Mouse (Mus musculus) forebrain, embryonic 12.5 days (tissue): ENCODE measurements around the gene Slc25a44. TPM values are rescaled to one million over a fixed set of nuclear protein-coding genes. Genes with fewer than 3 reads are reported as not detected.
A peak's percentile ranks its signal among the peaks of the same experiment; 100 is the strongest.
"Not testable (repeated sequence)": the region's sequence is repeated elsewhere in the genome, so short reads cannot be mapped to it uniquely, and the experiment has no call there.

ENCODE experiments used
- ATAC-seq: fragments of 200-750 bp; cut with Nextera tagmentation; 2 replicates; pipeline ENCODE4 v1.8.0; 2017; ENCODE audit warnings: moderate TSS enrichment; ENCODE audit not compliant: low FRiP score
- H3K27ac ChIP-seq: fragments of 300-500 bp; sonication (generic); 2 replicates; pipeline ENCODE4 v1.5.1; 2016; ENCODE audit warnings: mild to moderate bottlenecking
- H3K27me3 ChIP-seq: fragments of 300-500 bp; sonication (generic); 2 replicates; pipeline ENCODE4 v1.6.1; 2016; ENCODE audit warnings: mild to moderate bottlenecking
- H3K36me3 ChIP-seq: fragments of 300-500 bp; sonication (generic); replicated peaks from 2 replicates; pipeline ENCODE4 v1.6.1; 2016; ENCODE audit warnings: mild to moderate bottlenecking
- H3K4me1 ChIP-seq: fragments of 300-500 bp; sonication (generic); 2 replicates; pipeline ENCODE4 v1.6.1; 2016
- H3K4me2 ChIP-seq: fragments of 300-500 bp; sonication (generic); 2 replicates; pipeline ENCODE4 v1.6.1; 2016; ENCODE audit warnings: mild to moderate bottlenecking, moderate library complexity
- H3K4me3 ChIP-seq: fragments of 300-500 bp; sonication (generic); replicated peaks from 2 replicates; pipeline ENCODE4 v1.5.1; 2016; ENCODE audit warnings: mild to moderate bottlenecking
- H3K9ac ChIP-seq: fragments of 300-500 bp; sonication (generic); 2 replicates; pipeline ENCODE4 v1.6.1; 2016; ENCODE audit warnings: mild to moderate bottlenecking
- H3K9me3 ChIP-seq: fragments of 300-500 bp; sonication (generic); 2 replicates; pipeline ENCODE4 v1.6.1; 2016
- WGBS: fragments of 180-500 bp; shearing (Covaris S2); methylation state at CpG from one replicate; pipeline ENCODE4 v1.1.7; 2016; 5-methylcytosine and 5-hydroxymethylcytosine counted together
- polyA plus RNA-seq: library from polyadenylated mRNA; unstranded; fragments of >200 nt; fragmentation: Nextera tagmentation; extraction: Ambion mirVana; gene quantifications from 2 replicates; pipeline ENCODE4 v1.2.1, GENCODE M21; 2016

The Slc25a44 gene
- polyA plus RNA-seq, 1 experiment from 2014 or later = 22.7 TPM

GRCm38 (mm10) chr3:88375750-88376626 lies 49.0 kb downstream of the Slc25a44 start:
- ATAC-seq = peak; percentile 94
- 9% methylated on average over 19 of the region's 19 CpGs for WGBS
- H3K9ac ChIP-seq = 0 out of 2 replicates have a peak overlapping the region, but pooled peaks have one; percentile 17
- peak overlapping the region; percentile 11; the same call in 1 of the 2 replicates for H3K4me3 ChIP-seq
- H3K36me3 ChIP-seq, H3K9me3 ChIP-seq, H3K4me1 ChIP-seq, H3K27me3 ChIP-seq: not testable (repeated sequence)
- H3K4me2 ChIP-seq = peak overlapping the region; percentile 38
- H3K27ac ChIP-seq = peak overlapping the region; percentile 81

DNA sequence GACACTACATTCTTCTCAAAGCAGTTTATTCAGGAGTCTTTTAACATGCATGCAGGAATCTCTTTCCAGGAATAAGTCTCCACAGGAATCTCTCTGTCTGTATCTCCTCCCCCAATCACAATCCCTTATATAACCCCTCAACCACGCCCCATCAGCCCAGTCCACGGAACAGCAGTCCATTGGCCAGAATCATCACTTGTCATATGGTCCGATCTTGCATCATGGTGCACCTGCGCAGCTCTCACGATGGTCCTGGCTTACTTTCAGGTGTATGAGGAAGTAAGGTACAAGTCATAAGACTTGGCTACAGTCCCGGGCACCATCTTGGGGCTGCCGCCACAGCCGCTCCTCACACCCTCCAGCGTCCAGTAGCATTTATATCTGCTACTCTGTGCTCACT lies 52.3 kb downstream of the Slc25a44 start, which contains the start of gene Bglap3:
Gene Bglap3, minus strand, starts transcription at position 101 of the 400 bp plus-strand sequence.
- not testable (repeated sequence) for H3K9me3 ChIP-seq, H3K36me3 ChIP-seq, H3K27ac ChIP-seq, H3K4me3 ChIP-seq, H3K4me1 ChIP-seq, H3K9ac ChIP-seq, ATAC-seq, H3K4me2 ChIP-seq, H3K27me3 ChIP-seq
- WGBS = 91% methylated on average over 9 of the region's 9 CpGs

DNA sequence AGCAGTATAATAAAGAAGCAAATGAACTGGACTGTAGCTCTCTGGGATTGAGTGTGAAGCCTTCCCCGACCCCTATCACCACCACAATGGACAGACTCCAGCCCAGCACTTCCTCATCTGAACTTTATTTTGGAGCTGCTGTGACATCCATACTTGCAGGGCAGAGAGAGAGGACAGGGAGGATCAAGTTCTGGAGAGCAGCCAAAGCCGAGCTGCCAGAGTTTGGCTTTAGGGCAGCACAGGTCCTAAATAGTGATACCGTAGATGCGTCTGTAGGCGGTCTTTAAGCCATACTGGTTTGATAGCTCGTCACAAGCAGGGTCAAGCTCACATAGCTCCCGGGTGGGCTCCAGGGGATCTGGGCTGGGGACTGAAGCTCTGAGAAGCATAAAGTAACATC lies 56.4 kb downstream of the Slc25a44 start:
- H3K9ac ChIP-seq, H3K4me1 ChIP-seq, H3K4me3 ChIP-seq, H3K9me3 ChIP-seq, H3K36me3 ChIP-seq, H3K27ac ChIP-seq, H3K4me2 ChIP-seq, ATAC-seq: not testable (repeated sequence)
- H3K27me3 ChIP-seq = peaks cover 23% of the 10 kb centered on the region
- WGBS = 88% methylated on average over 7 of the region's 7 CpGs

DNA sequence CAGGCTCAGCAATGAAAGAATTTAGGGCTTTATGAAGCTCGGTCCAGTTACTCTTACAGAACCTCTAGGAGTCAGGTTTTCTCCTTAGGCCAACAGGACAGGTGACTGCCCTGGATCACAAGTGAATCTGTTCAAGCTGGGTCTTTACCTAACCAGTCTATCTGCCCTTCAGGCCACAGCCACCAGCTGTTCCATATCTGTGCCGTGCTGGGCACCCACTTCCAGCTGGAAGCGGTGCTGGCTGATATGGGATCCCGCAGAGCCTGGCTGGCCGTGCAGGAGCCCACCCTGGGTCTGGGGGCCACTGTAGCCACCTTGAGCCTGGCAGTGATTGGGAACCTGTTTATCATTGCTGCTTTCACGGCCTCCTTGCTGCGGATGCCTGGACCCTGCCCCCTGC lies 57.4 kb downstream of the Slc25a44 start:
- not testable (repeated sequence) for H3K36me3 ChIP-seq, H3K4me2 ChIP-seq, H3K4me3 ChIP-seq, H3K27ac ChIP-seq, H3K9me3 ChIP-seq, H3K9ac ChIP-seq, H3K4me1 ChIP-seq
- 0 out of 2 replicates have a peak, but pooled peaks have one; percentile 28 for ATAC-seq
- WGBS = 53% methylated on average over 4 of the region's 7 CpGs
- peaks cover 23% of the 10 kb centered on the region for H3K27me3 ChIP-seq

DNA sequence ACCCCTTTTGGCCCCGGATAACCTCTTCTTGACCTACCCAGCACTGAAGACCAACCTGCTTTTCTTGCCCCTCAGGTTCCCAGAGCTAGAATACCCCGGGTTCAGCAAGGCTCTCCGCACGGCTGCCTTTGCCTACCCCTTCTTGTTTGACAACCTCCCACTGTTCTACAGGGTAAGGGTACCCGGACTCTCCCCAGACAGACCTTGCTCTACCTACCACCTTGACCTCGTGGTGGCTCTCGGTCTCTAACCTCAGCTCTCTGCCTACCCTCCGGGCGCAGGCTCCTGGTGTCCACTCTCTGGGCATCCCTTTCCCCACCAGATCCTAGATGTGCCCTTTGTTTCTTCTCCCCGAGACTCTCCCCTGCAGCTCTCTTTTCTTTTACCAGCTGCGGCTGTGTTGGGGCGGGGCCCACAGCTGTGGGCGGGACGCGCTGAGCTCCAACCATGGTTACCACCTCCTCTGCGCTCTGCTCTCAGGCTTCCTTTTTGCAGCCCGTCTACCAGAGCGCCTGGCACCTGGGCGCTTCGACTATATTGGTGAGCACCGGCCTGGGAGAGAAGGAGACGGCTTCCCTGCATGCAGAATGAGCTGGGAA lies 58.0 kb downstream of the Slc25a44 start:
- H3K36me3 ChIP-seq, H3K9ac ChIP-seq, H3K9me3 ChIP-seq, H3K4me1 ChIP-seq: not testable (repeated sequence)
- Histone ChIP-seq H3K4me3 (peak overlapping the region; percentile 25), H3K27ac (peak overlapping the region; percentile 67), H3K27me3 (peaks cover 23% of the 10 kb centered on the region), H3K4me2 (peak overlapping the region; percentile 44)
- ATAC-seq = peak; percentile 84
- WGBS = 2% methylated on average over 21 of the region's 22 CpGs

GRCm38 (mm10) chr3:88365705-88366361 lies 59.1 kb downstream of the Slc25a44 start:
- Histone ChIP-seq H3K4me3 (no peak overlapping the region), H3K36me3 (peaks cover 19% of the 10 kb centered on the region), H3K9ac (peak overlapping the region; percentile 9; the same call in 1 of the 2 replicates), H3K9me3 (peaks cover 10% of the 10 kb centered on the region), H3K27ac (no peak overlapping the region), H3K4me1 (peaks cover 4% of the 10 kb centered on the region; the same call in 1 of the 2 replicates), H3K4me2 (peak overlapping the region; percentile 44), H3K27me3 (peaks cover 23% of the 10 kb centered on the region)
- ATAC-seq = no peak
- WGBS = 34% methylated on average over 34 of the region's 34 CpGs

- no peak within 1 kb of the TSS for H3K4me3 ChIP-seq
- H3K9ac ChIP-seq = no peak within 1 kb of the TSS
- H3K9me3 ChIP-seq = no peaks in the 10 kb centered on the region
- ATAC-seq = no peak
- peaks cover 23% of the 10 kb centered on the region for H3K27me3 ChIP-seq
- no peak within 1 kb of the TSS for H3K27ac ChIP-seq
- 2% methylated on average over 16 of the region's 16 CpGs for whole genome bisulfite sequencing
- H3K4me2 ChIP-seq = 0 out of 2 replicates have a peak within 1 kb of the TSS, but pooled peaks have one; percentile 11
- H3K4me1 ChIP-seq = peaks cover 10% of the 10 kb centered on the region; the same call in 1 of the 2 replicates
- H3K36me3 ChIP-seq = peaks cover 34% of the 10 kb centered on the region
Measured at GRCm38 (mm10) chr3:88364337-88364736, 60.6 kb downstream of the Slc25a44 start, which contains the start of gene Paqr6. TSS of gene Paqr6 (plus strand) at chr3:88364584.

GRCm38 (mm10) chr3:88363700-88364099 lies 61.2 kb downstream of the Slc25a44 start:
- peaks cover 23% of the 10 kb centered on the region for H3K27me3 ChIP-seq
- H3K9ac ChIP-seq = no peak overlapping the region
- no peak for ATAC-seq
- H3K4me3 ChIP-seq = no peak overlapping the region
- H3K4me1 ChIP-seq = peaks cover 10% of the 10 kb centered on the region; the same call in 1 of the 2 replicates
- no peak overlapping the region for H3K27ac ChIP-seq
- H3K9me3 ChIP-seq = no peaks in the 10 kb centered on the region
- H3K4me2 ChIP-seq = no peak overlapping the region
- H3K36me3 ChIP-seq = peaks cover 40% of the 10 kb centered on the region
- WGBS = 53% methylated on average over 4 of the region's 4 CpGs

GRCm38 (mm10) chr3:88361612-88362313 lies 63.2 kb downstream of the Slc25a44 start:
- Histone ChIP-seq H3K27ac (no peak overlapping the region), H3K4me3 (no peak overlapping the region), H3K36me3 (peaks cover 58% of the 10 kb centered on the region), H3K9ac (no peak overlapping the region), H3K4me2 (no peak overlapping the region), H3K27me3 (peaks cover 23% of the 10 kb centered on the region), H3K9me3 (no peaks in the 10 kb centered on the region), H3K4me1 (peaks cover 10% of the 10 kb centered on the region; the same call in 1 of the 2 replicates)
- 93% methylated on average over 2 of the region's 2 CpGs for WGBS
- ATAC-seq = no peak

DNA sequence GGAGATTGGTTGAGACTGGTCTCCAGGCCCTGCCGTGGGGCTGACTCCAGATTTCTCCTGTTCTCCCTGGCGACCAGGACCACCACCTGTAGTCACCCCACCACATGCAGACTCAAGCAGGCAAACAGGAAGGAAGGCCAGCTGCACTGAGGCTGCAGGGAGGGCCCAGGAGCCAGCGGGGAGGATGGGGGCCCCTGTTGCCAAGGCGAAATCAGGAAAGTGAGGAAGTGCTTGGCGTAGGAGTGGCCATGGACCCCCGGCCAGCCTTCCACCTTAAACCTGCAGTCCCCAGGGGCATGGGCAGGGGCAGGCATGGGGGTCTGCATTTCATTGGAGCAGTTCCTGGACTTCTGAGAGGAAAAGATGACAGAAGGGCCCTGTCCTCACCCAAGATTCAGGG lies 63.8 kb downstream of the Slc25a44 start:
- Histone ChIP-seq H3K36me3 (peaks cover 65% of the 10 kb centered on the region), H3K27me3 (peaks cover 20% of the 10 kb centered on the region), H3K4me2 (no peak overlapping the region), H3K9ac (no peak overlapping the region), H3K4me3 (no peak overlapping the region), H3K4me1 (peaks cover 9% of the 10 kb centered on the region; the same call in 1 of the 2 replicates), H3K27ac (no peak overlapping the region), H3K9me3 (no peaks in the 10 kb centered on the region)
- ATAC-seq = no peak
- WGBS = 83% methylated on average over 6 of the region's 6 CpGs
